8 mouse cellular contexts compared by ENCODE assay signal in genomic region chr19:47330743-47331227, GRCm38 (mm10).
A peak's percentile ranks its signal among the peaks of the same experiment; 100 is the strongest.
DNase-seq lines count a peak whose midpoint lies in the region; ATAC-seq lines count a peak whose summit lies in the region.

No protein-coding gene starts in this region.

- no peaks in the 10 kb centered on the region for H3K36me3 ChIP-seq in intestine, embryonic 15.5 days
- no peaks in the 10 kb centered on the region for H3K36me3 ChIP-seq in lung, embryonic 16.5 days (ENCODE audit: control insufficient read depth, insufficient read depth, low read length)

- peak overlapping the region; percentile 36 for H3K4me2 ChIP-seq in intestine, embryonic 15.5 days (replicated peaks)
- no peak overlapping the region for H3K4me2 ChIP-seq in lung, embryonic 16.5 days (ENCODE audit: low read depth, low read length)

- H3K9me3 ChIP-seq in intestine, embryonic 15.5 days = no peaks in the 10 kb centered on the region
- H3K9me3 ChIP-seq in lung, embryonic 16.5 days (ENCODE audit: control insufficient read depth, low read length) = no peaks in the 10 kb centered on the region

- H3K4me1 ChIP-seq in intestine, embryonic 15.5 days (replicated peaks) = peaks cover 57% of the 10 kb centered on the region
- H3K4me1 ChIP-seq in lung, embryonic 16.5 days (replicated peaks; ENCODE audit: control insufficient read depth, insufficient read depth, low read length) = peaks cover 39% of the 10 kb centered on the region

- no peak overlapping the region for H3K9ac ChIP-seq in intestine, embryonic 15.5 days
- peak overlapping the region; percentile 24; the same call in 1 of the 2 replicates for H3K9ac ChIP-seq in lung, embryonic 16.5 days (ENCODE audit: low read length)

- peak; percentile 50 to 60 for DNase-seq in lung, adult 18-20 months
- DNase-seq in lung, postnatal 25 days (ENCODE audit: low spot score) = no peak
- peak; percentile 88 for DNase-seq in forelimb bud, embryonic 11.5 days (ENCODE audit: low read depth, low spot score)
- DNase-seq in spleen, adult 18-20 months = peak; percentile 41 to 46
- no peak for DNase-seq in cerebellum, adult 8-10 months
- DNase-seq in frontal cortex, postnatal 36 days (ENCODE audit: low spot score in 2 of 2) = no peak

- no peak overlapping the region for H3K4me3 ChIP-seq in intestine, embryonic 15.5 days (replicated peaks)
- no peak overlapping the region for H3K4me3 ChIP-seq in lung, embryonic 16.5 days (ENCODE audit: low read length)

- peak overlapping the region; percentile 86 for H3K27ac ChIP-seq in intestine, embryonic 15.5 days
- peak overlapping the region; percentile 62; the same call in 1 of the 2 replicates for H3K27ac ChIP-seq in lung, embryonic 16.5 days (ENCODE audit: low read length)

- ATAC-seq in intestine, embryonic 15.5 days = peak; percentile 94
- peak; percentile 84 for ATAC-seq in lung, embryonic 16.5 days (ENCODE audit: low read depth)

- H3K27me3 ChIP-seq in intestine, embryonic 15.5 days (replicated peaks) = no peaks in the 10 kb centered on the region
- H3K27me3 ChIP-seq in lung, embryonic 16.5 days (ENCODE audit: control insufficient read depth, insufficient read depth, low read depth, low read length) = no peaks in the 10 kb centered on the region

- WGBS in intestine, embryonic 15.5 days = 4% methylated on average over 10 of the region's 10 CpGs
- 6% methylated on average over 10 of the region's 10 CpGs for WGBS in lung, embryonic 16.5 days

Comparison
In these comparisons a context has a peak if more than half of its experiments do, and no peak if none do; other contexts are left out.
1. DNase-seq: peak in lung, adult 18-20 months (2 of 2), forelimb bud, embryonic 11.5 days (single experiment) and spleen, adult 18-20 months (2 of 2); none in lung, postnatal 25 days (single experiment), cerebellum, adult 8-10 months (single experiment) and frontal cortex, postnatal 36 days (0 of 2).